Mouse (Mus musculus): ENCODE data around the gene H2-DMb2. TPM values are rescaled to one million over a fixed set of nuclear protein-coding genes. Genes with fewer than 3 reads are reported as not detected.
A peak's percentile ranks its signal among the peaks of the same experiment; 100 is the strongest.

Gene H2-DMb2
- polyA plus RNA-seq, 1 experiment from 2014 or later, result 6.1 TPM

- H3K4me3 ChIP-seq (ENCODE audit: low read length), result no peak overlapping the region
- peaks cover 10% of the 10 kb centered on the region; the same call in 1 of the 2 replicates for H3K4me1 ChIP-seq (ENCODE audit: control insufficient read depth, insufficient read depth, low read length)
- H3K27me3 ChIP-seq (ENCODE audit: control insufficient read depth, insufficient read depth, low read length), result peaks cover 57% of the 10 kb centered on the region
- H3K4me2 ChIP-seq (ENCODE audit: low read depth, low read length), result no peak overlapping the region
- ATAC-seq (replicated peaks; ENCODE audit: extremely low read depth, insufficient read depth, low FRiP score), result no peak
- H3K9me3 ChIP-seq (replicated peaks; ENCODE audit: control insufficient read depth, low read length), result no peaks in the 10 kb centered on the region
- H3K9ac ChIP-seq (ENCODE audit: low read length), result no peak overlapping the region
- no peak overlapping the region for H3K27ac ChIP-seq (ENCODE audit: low read length)
- WGBS, result 49% methylated on average over 8 of the region's 8 CpGs
- H3K36me3 ChIP-seq (ENCODE audit: control insufficient read depth, insufficient read depth), result no peaks in the 10 kb centered on the region
Observed at GRCm38 (mm10) chr17:34193468-34193867, 50.4 kb downstream of the H2-DMb2 start.

- WGBS, result 91% methylated on average over 4 of the region's 4 CpGs
- H3K4me3 ChIP-seq (ENCODE audit: low read length), result no peak overlapping the region
- no peak overlapping the region for H3K27ac ChIP-seq (ENCODE audit: low read length)
- ATAC-seq (replicated peaks; ENCODE audit: extremely low read depth, insufficient read depth, low FRiP score), result no peak
- H3K9ac ChIP-seq (ENCODE audit: low read length), result no peak overlapping the region
- no peaks in the 10 kb centered on the region for H3K36me3 ChIP-seq (ENCODE audit: control insufficient read depth, insufficient read depth)
- H3K27me3 ChIP-seq (ENCODE audit: control insufficient read depth, insufficient read depth, low read length), result peaks cover 60% of the 10 kb centered on the region
- H3K4me1 ChIP-seq (ENCODE audit: control insufficient read depth, insufficient read depth, low read length), result peaks cover 10% of the 10 kb centered on the region; the same call in 1 of the 2 replicates
- no peaks in the 10 kb centered on the region for H3K9me3 ChIP-seq (replicated peaks; ENCODE audit: control insufficient read depth, low read length)
- no peak overlapping the region for H3K4me2 ChIP-seq (ENCODE audit: low read depth, low read length)
Observed at GRCm38 (mm10) chr17:34194723-34195122, 51.6 kb downstream of the H2-DMb2 start.

- no peak overlapping the region; the same call in 1 of the 2 replicates for H3K9ac ChIP-seq (ENCODE audit: low read length)
- H3K4me1 ChIP-seq (ENCODE audit: control insufficient read depth, insufficient read depth, low read length), result peaks cover 10% of the 10 kb centered on the region; the same call in 1 of the 2 replicates
- ATAC-seq (replicated peaks; ENCODE audit: extremely low read depth, insufficient read depth, low FRiP score), result no peak; the same call in 1 of the 2 replicates
- no peaks in the 10 kb centered on the region for H3K36me3 ChIP-seq (ENCODE audit: control insufficient read depth, insufficient read depth)
- 28% methylated on average over 12 of the region's 12 CpGs for WGBS
- H3K27ac ChIP-seq (ENCODE audit: low read length), result peak overlapping the region; percentile 62
- H3K9me3 ChIP-seq (replicated peaks; ENCODE audit: control insufficient read depth, low read length), result no peaks in the 10 kb centered on the region
- peak overlapping the region; percentile 89; the same call in 1 of the 2 replicates for H3K4me2 ChIP-seq (ENCODE audit: low read depth, low read length)
- no peak overlapping the region for H3K4me3 ChIP-seq (ENCODE audit: low read length)
- peaks cover 55% of the 10 kb centered on the region for H3K27me3 ChIP-seq (ENCODE audit: control insufficient read depth, insufficient read depth, low read length)
Observed at GRCm38 (mm10) chr17:34196491-34196890, 53.4 kb downstream of the H2-DMb2 start.

GRCm38 (mm10) chr17:34196941-34197894, 54.1 kb downstream of the H2-DMb2 start, which contains the start of gene Psmb8:
TSS of gene Psmb8 (plus strand) at chr17:34197721.
- peak within 1 kb of the TSS; percentile 62 for H3K27ac ChIP-seq (ENCODE audit: low read length)
- peaks cover 10% of the 10 kb centered on the region; the same call in 1 of the 2 replicates for H3K4me1 ChIP-seq (ENCODE audit: control insufficient read depth, insufficient read depth, low read length)
- peaks cover 52% of the 10 kb centered on the region for H3K27me3 ChIP-seq (ENCODE audit: control insufficient read depth, insufficient read depth, low read length)
- WGBS, result 4% methylated on average over 41 of the region's 41 CpGs
- no peaks in the 10 kb centered on the region for H3K36me3 ChIP-seq (ENCODE audit: control insufficient read depth, insufficient read depth)
- peak; percentile 85 for ATAC-seq (replicated peaks; ENCODE audit: extremely low read depth, insufficient read depth, low FRiP score)
- H3K9me3 ChIP-seq (replicated peaks; ENCODE audit: control insufficient read depth, low read length), result no peaks in the 10 kb centered on the region
- H3K9ac ChIP-seq (ENCODE audit: low read length), result peak within 1 kb of the TSS; percentile 75
- peak within 1 kb of the TSS; percentile 69 for H3K4me3 ChIP-seq (ENCODE audit: low read length)
- peak within 1 kb of the TSS; percentile 89 for H3K4me2 ChIP-seq (ENCODE audit: low read depth, low read length)

GRCm38 (mm10) chr17:34197904-34198520, 54.9 kb downstream of the H2-DMb2 start:
- WGBS, result 3% methylated on average over 32 of the region's 32 CpGs
- Histone ChIP-seq H3K4me3 (ENCODE audit: low read length) (peak overlapping the region; percentile 69), H3K27ac (ENCODE audit: low read length) (no peak overlapping the region), H3K9me3 (replicated peaks; ENCODE audit: control insufficient read depth, low read length) (no peaks in the 10 kb centered on the region), H3K4me2 (ENCODE audit: low read depth, low read length) (peak overlapping the region; percentile 89), H3K4me1 (ENCODE audit: control insufficient read depth, insufficient read depth, low read length) (peaks cover 10% of the 10 kb centered on the region; the same call in 1 of the 2 replicates), H3K27me3 (ENCODE audit: control insufficient read depth, insufficient read depth, low read length) (peaks cover 50% of the 10 kb centered on the region), H3K9ac (ENCODE audit: low read length) (peak overlapping the region; percentile 75), H3K36me3 (ENCODE audit: control insufficient read depth, insufficient read depth) (no peaks in the 10 kb centered on the region)
- ATAC-seq (replicated peaks; ENCODE audit: extremely low read depth, insufficient read depth, low FRiP score), result peak; percentile 39; the same call in 1 of the 2 replicates

DNA sequence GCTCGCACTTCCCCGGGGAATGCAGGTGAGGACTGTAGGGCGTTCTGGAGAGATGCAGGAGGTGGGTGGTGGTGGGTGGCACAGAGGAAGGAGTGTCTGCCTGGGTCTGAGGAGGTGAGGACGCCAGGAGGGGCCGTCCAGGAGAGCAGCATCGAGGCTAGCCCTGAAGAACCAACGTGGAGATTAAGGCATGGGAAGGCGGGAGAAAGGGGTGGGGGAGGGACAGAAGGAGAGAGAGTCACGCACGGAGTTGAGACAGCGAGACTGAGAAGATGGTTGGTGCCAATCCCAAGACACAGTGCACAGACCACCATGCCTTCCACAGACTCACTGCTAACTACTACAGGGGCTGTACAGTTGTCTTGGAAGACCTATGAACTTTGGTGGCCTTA, 55.4 kb downstream of the H2-DMb2 start:
- H3K27ac ChIP-seq (ENCODE audit: low read length), result no peak overlapping the region

GRCm38 (mm10) chr17:34199050-34199619, 56.0 kb downstream of the H2-DMb2 start:
- no peak for ATAC-seq (replicated peaks; ENCODE audit: extremely low read depth, insufficient read depth, low FRiP score)
- Histone ChIP-seq H3K27me3 (ENCODE audit: control insufficient read depth, insufficient read depth, low read length) (peaks cover 41% of the 10 kb centered on the region), H3K27ac (ENCODE audit: low read length) (no peak overlapping the region), H3K36me3 (ENCODE audit: control insufficient read depth, insufficient read depth) (no peaks in the 10 kb centered on the region), H3K9me3 (replicated peaks; ENCODE audit: control insufficient read depth, low read length) (no peaks in the 10 kb centered on the region), H3K4me2 (ENCODE audit: low read depth, low read length) (peak overlapping the region; percentile 89), H3K4me3 (ENCODE audit: low read length) (peak overlapping the region; percentile 69), H3K4me1 (ENCODE audit: control insufficient read depth, insufficient read depth, low read length) (peaks cover 14% of the 10 kb centered on the region; the same call in 1 of the 2 replicates), H3K9ac (ENCODE audit: low read length) (peak overlapping the region; percentile 31; the same call in 1 of the 2 replicates)
- WGBS, result 59% methylated on average over 12 of the region's 12 CpGs

More for the DNA sequence above, 55.4 kb downstream of the H2-DMb2 start:
- Histone ChIP-seq H3K9ac (ENCODE audit: low read length) (peak overlapping the region; percentile 75), H3K27me3 (ENCODE audit: control insufficient read depth, insufficient read depth, low read length) (peaks cover 48% of the 10 kb centered on the region), H3K4me1 (ENCODE audit: control insufficient read depth, insufficient read depth, low read length) (peaks cover 10% of the 10 kb centered on the region; the same call in 1 of the 2 replicates), H3K4me2 (ENCODE audit: low read depth, low read length) (peak overlapping the region; percentile 89), H3K4me3 (ENCODE audit: low read length) (peak overlapping the region; percentile 69), H3K36me3 (ENCODE audit: control insufficient read depth, insufficient read depth) (no peaks in the 10 kb centered on the region), H3K9me3 (replicated peaks; ENCODE audit: control insufficient read depth, low read length) (no peaks in the 10 kb centered on the region)
- ATAC-seq (replicated peaks; ENCODE audit: extremely low read depth, insufficient read depth, low FRiP score), result no peak
- WGBS, result 9% methylated on average over 11 of the region's 11 CpGs

DNA sequence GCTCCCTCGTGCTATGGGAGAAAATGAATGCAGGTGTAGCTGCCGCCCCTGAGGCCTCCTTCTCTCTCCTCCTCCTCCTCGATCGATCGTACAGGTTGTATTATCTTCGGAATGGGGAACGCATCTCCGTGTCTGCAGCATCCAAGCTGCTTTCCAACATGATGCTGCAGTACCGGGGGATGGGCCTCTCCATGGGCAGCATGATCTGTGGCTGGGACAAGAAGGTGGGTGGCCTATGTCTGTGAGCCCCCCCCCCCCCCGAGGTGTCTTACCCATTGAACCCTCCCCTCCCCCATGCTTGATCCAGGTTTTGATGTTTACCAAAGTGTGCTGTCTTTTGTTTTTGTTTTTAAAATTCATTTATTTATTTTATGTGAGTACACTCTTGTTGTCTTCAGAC, 56.9 kb downstream of the H2-DMb2 start:
- Histone ChIP-seq H3K4me1 (ENCODE audit: control insufficient read depth, insufficient read depth, low read length) (peaks cover 16% of the 10 kb centered on the region; the same call in 1 of the 2 replicates), H3K9me3 (replicated peaks; ENCODE audit: control insufficient read depth, low read length) (no peaks in the 10 kb centered on the region), H3K4me3 (ENCODE audit: low read length) (no peak overlapping the region), H3K4me2 (ENCODE audit: low read depth, low read length) (no peak overlapping the region), H3K36me3 (ENCODE audit: control insufficient read depth, insufficient read depth) (no peaks in the 10 kb centered on the region), H3K27ac (ENCODE audit: low read length) (no peak overlapping the region), H3K27me3 (ENCODE audit: control insufficient read depth, insufficient read depth, low read length) (peaks cover 35% of the 10 kb centered on the region), H3K9ac (ENCODE audit: low read length) (no peak overlapping the region)
- ATAC-seq (replicated peaks; ENCODE audit: extremely low read depth, insufficient read depth, low FRiP score), result no peak
- WGBS, result 88% methylated on average over 10 of the region's 10 CpGs
